Mouse (Mus musculus) forebrain, embryonic 14.5 days (tissue): ENCODE results near the gene Dip2c. TPM values are rescaled to one million over a fixed set of nuclear protein-coding genes. Genes with fewer than 3 reads are reported as not detected.
A peak's percentile ranks its signal among the peaks of the same experiment; 100 is the strongest.

Experiments
- ATAC-seq: fragments of 200-750 bp; cut with Nextera tagmentation; 2 replicates; pipeline ENCODE4 v1.8.0; 2017; ENCODE audit warnings: mild to moderate bottlenecking, moderate library complexity
- DNase-seq: peaks from one replicate; pipeline ENCODE4 v3.0.0-alpha.2; 2015; ENCODE audit warnings: low spot score
- H3K27ac ChIP-seq: fragments of 300-500 bp; sonication (generic); 2 replicates; pipeline ENCODE4 v1.5.1; 2014; ENCODE audit warnings: low read depth, mild to moderate bottlenecking, control low read depth, low read length, moderate library complexity
- H3K27me3 ChIP-seq: fragments of 300-500 bp; sonication (generic); replicated peaks from 2 replicates; pipeline ENCODE4 v1.6.1; 2014; ENCODE audit warnings: low read length, control low read depth, mixed read lengths; ENCODE audit not compliant: control insufficient read depth, insufficient read depth
- H3K36me3 ChIP-seq: fragments of 300-500 bp; sonication (generic); 2 replicates; pipeline ENCODE4 v1.6.1; 2014; ENCODE audit warnings: low read length, control low read depth; ENCODE audit not compliant: control insufficient read depth, insufficient read depth
- H3K4me1 ChIP-seq: fragments of 300-500 bp; sonication (generic); 2 replicates; pipeline ENCODE4 v1.6.1; 2014; ENCODE audit warnings: antibody characterized with exemption, low read length, control low read depth; ENCODE audit not compliant: control insufficient read depth, insufficient read depth
- H3K4me2 ChIP-seq: fragments of 300-500 bp; sonication (generic); 2 replicates; pipeline ENCODE4 v1.6.1; 2014; ENCODE audit warnings: mild to moderate bottlenecking, control low read depth, low read length
- H3K4me3 ChIP-seq: fragments of 300-500 bp; sonication (generic); 2 replicates; pipeline ENCODE4 v1.5.1; 2014; ENCODE audit warnings: low read depth, low read length, control low read depth
- H3K9ac ChIP-seq: fragments of 300-500 bp; sonication (generic); 2 replicates; pipeline ENCODE4 v1.6.1; 2014; ENCODE audit warnings: mild to moderate bottlenecking, low read length, control low read depth, moderate library complexity
- H3K9me3 ChIP-seq: fragments of 300-500 bp; sonication (generic); replicated peaks from 2 replicates; pipeline ENCODE4 v1.6.1; 2016; ENCODE audit warnings: low read length, control low read depth, mixed read lengths; ENCODE audit not compliant: control insufficient read depth
- WGBS: fragments of 180-500 bp; shearing (Covaris S2); extraction: QIAGEN DNeasy Blood & Tissue Kit; methylation state at CpG from one replicate; pipeline ENCODE4 v1.1.7; 2014; 5-methylcytosine and 5-hydroxymethylcytosine counted together
- polyA plus RNA-seq: library from polyadenylated mRNA; unstranded; fragments of >200 nt; fragmentation: Nextera tagmentation; extraction: Ambion mirVana; gene quantifications from 2 replicates; pipeline ENCODE4 v1.2.1, GENCODE M21; 2014

The Dip2c gene
- polyA plus RNA-seq, 1 experiment from 2014 or later: 13.2 TPM

GRCm38 (mm10) chr13:9421949-9422348 is 145.6 kb downstream of the Dip2c start:
- Histone ChIP-seq H3K9me3 (no peaks in the 10 kb centered on the region), H3K27me3 (no peaks in the 10 kb centered on the region), H3K27ac (no peak overlapping the region), H3K4me1 (no peaks in the 10 kb centered on the region), H3K36me3 (no peaks in the 10 kb centered on the region), H3K9ac (no peak overlapping the region), H3K4me3 (no peak overlapping the region), H3K4me2 (no peak overlapping the region)
- ATAC-seq (no peak), DNase-seq (no peak)
- WGBS: 92% methylated on average over 4 of the region's 4 CpGs

GRCm38 (mm10) chr13:9422876-9423275 is 146.5 kb downstream of the Dip2c start:
- no peak overlapping the region for H3K4me3 ChIP-seq
- ATAC-seq (peak; percentile 37; the same call in 1 of the 2 replicates), DNase-seq (peak; percentile 45)

GRCm38 (mm10) chr13:9424434-9424833 is 148.1 kb downstream of the Dip2c start:
- Histone ChIP-seq H3K4me1 (no peaks in the 10 kb centered on the region), H3K27ac (no peak overlapping the region), H3K4me2 (no peak overlapping the region), H3K27me3 (no peaks in the 10 kb centered on the region), H3K9ac (no peak overlapping the region), H3K9me3 (no peaks in the 10 kb centered on the region), H3K36me3 (no peaks in the 10 kb centered on the region), H3K4me3 (no peak overlapping the region)
- no peak for DNase-seq
- ATAC-seq: no peak

More at GRCm38 (mm10) chr13:9422876-9423275, 146.5 kb downstream of the Dip2c start:
- Histone ChIP-seq H3K27ac (no peak overlapping the region), H3K9me3 (no peaks in the 10 kb centered on the region), H3K4me1 (no peaks in the 10 kb centered on the region), H3K4me2 (no peak overlapping the region), H3K9ac (no peak overlapping the region), H3K36me3 (no peaks in the 10 kb centered on the region), H3K27me3 (no peaks in the 10 kb centered on the region)
- 65% methylated on average over 1 of the region's 1 CpGs for WGBS

GRCm38 (mm10) chr13:9426267-9426666 is 149.9 kb downstream of the Dip2c start:
- Histone ChIP-seq H3K9ac (no peak overlapping the region), H3K9me3 (peaks cover 4% of the 10 kb centered on the region), H3K4me1 (no peaks in the 10 kb centered on the region), H3K36me3 (no peaks in the 10 kb centered on the region), H3K27me3 (no peaks in the 10 kb centered on the region), H3K4me2 (no peak overlapping the region), H3K27ac (no peak overlapping the region), H3K4me3 (no peak overlapping the region)
- no peak for DNase-seq
- ATAC-seq: no peak

- Histone ChIP-seq H3K27ac (no peak overlapping the region), H3K36me3 (no peaks in the 10 kb centered on the region), H3K27me3 (no peaks in the 10 kb centered on the region), H3K4me2 (no peak overlapping the region), H3K9ac (no peak overlapping the region), H3K9me3 (peaks cover 4% of the 10 kb centered on the region), H3K4me3 (no peak overlapping the region), H3K4me1 (no peaks in the 10 kb centered on the region)
- DNase-seq: no peak
- WGBS: 78% methylated on average over 4 of the region's 4 CpGs
- no peak for ATAC-seq
Measured at GRCm38 (mm10) chr13:9426779-9427178, 150.5 kb downstream of the Dip2c start.

- 96% methylated on average over 1 of the region's 1 CpGs for WGBS
- no peak for DNase-seq
Measured at GRCm38 (mm10) chr13:9429884-9430283, 153.6 kb downstream of the Dip2c start.

GRCm38 (mm10) chr13:9430724-9431123 is 154.4 kb downstream of the Dip2c start:
- Histone ChIP-seq H3K9me3 (peaks cover 4% of the 10 kb centered on the region), H3K36me3 (no peaks in the 10 kb centered on the region), H3K9ac (no peak overlapping the region), H3K27ac (no peak overlapping the region), H3K27me3 (no peaks in the 10 kb centered on the region), H3K4me2 (no peak overlapping the region), H3K4me1 (no peaks in the 10 kb centered on the region), H3K4me3 (no peak overlapping the region)
- DNase-seq (no peak), ATAC-seq (no peak)
- WGBS: 93% methylated on average over 2 of the region's 2 CpGs

More at GRCm38 (mm10) chr13:9429884-9430283, 153.6 kb downstream of the Dip2c start:
- Histone ChIP-seq H3K9me3 (peaks cover 4% of the 10 kb centered on the region), H3K27ac (no peak overlapping the region), H3K36me3 (no peaks in the 10 kb centered on the region), H3K4me3 (no peak overlapping the region), H3K9ac (no peak overlapping the region), H3K4me2 (no peak overlapping the region), H3K4me1 (no peaks in the 10 kb centered on the region), H3K27me3 (no peaks in the 10 kb centered on the region)
- no peak for ATAC-seq

- no peak for ATAC-seq
Measured at GRCm38 (mm10) chr13:9431441-9431840, 155.1 kb downstream of the Dip2c start.

GRCm38 (mm10) chr13:9443066-9443465 is 166.7 kb downstream of the Dip2c start:
- H3K4me3 ChIP-seq: no peak overlapping the region
- H3K27ac ChIP-seq: no peak overlapping the region
- H3K9me3 ChIP-seq: no peaks in the 10 kb centered on the region
- no peaks in the 10 kb centered on the region for H3K4me1 ChIP-seq
- H3K36me3 ChIP-seq: no peaks in the 10 kb centered on the region
- DNase-seq: no peak
- H3K4me2 ChIP-seq: no peak overlapping the region
- no peak overlapping the region for H3K9ac ChIP-seq
- ATAC-seq: no peak
- 89% methylated on average over 4 of the region's 4 CpGs for WGBS
- H3K27me3 ChIP-seq: no peaks in the 10 kb centered on the region

More at GRCm38 (mm10) chr13:9431441-9431840, 155.1 kb downstream of the Dip2c start:
- peaks cover 4% of the 10 kb centered on the region for H3K9me3 ChIP-seq
- no peak overlapping the region for H3K4me2 ChIP-seq
- no peak for DNase-seq
- H3K4me1 ChIP-seq: no peaks in the 10 kb centered on the region
- H3K4me3 ChIP-seq: no peak overlapping the region
- no peak overlapping the region for H3K27ac ChIP-seq
- H3K27me3 ChIP-seq: no peaks in the 10 kb centered on the region
- no peaks in the 10 kb centered on the region for H3K36me3 ChIP-seq
- no peak overlapping the region for H3K9ac ChIP-seq
